Mouse (Mus musculus) megakaryocyte, embryonic 14.5 days (primary cell): Measurements from ENCODE around the gene Hcrtr2.

Experiments used
- FLI1 ChIP-seq: IDR thresholded peaks from 2 replicates; pipeline ENCODE4 v1.6.1; 2012; ENCODE audit warnings: low read length, inconsistent platforms, mixed read lengths
- GATA1 ChIP-seq: IDR thresholded peaks from 3 replicates; pipeline ENCODE4 v1.6.1; 2012; ENCODE audit warnings: mixed read lengths, low read length, inconsistent platforms, borderline replicate concordance

GRCm38 (mm10) chr9:76322122-76323052, 1.3 kb downstream of the Hcrtr2 start:
- no peak for TF ChIP-seq GATA1
- TF ChIP-seq FLI1: no peak
